Mouse (Mus musculus): ENCODE results near the gene Gm14085. TPM values are rescaled to one million over a fixed set of nuclear protein-coding genes. Genes with fewer than 3 reads are reported as not detected.
"Not testable (repeated sequence)": the region's sequence is repeated elsewhere in the genome, so short reads cannot be mapped to it uniquely, and the experiment has no call there.

Gene Gm14085
- polyA plus RNA-seq, 2 experiments: not detected

GRCm38 (mm10) chr2:122486674-122487073 lies 1.9 kb downstream of the Gm14085 start:
- H3K9me3 ChIP-seq (ENCODE audit: control insufficient read depth, low read length): no peaks in the 10 kb centered on the region
- no peak for TF ChIP-seq POLR2A (IDR thresholded peaks at IDR 0.05; ENCODE audit: borderline replicate concordance, extremely low read depth, insufficient read depth, insufficient read length)
- 80% methylated on average over 2 of the region's 2 CpGs for WGBS
- no peak overlapping the region for H3K9ac ChIP-seq (ENCODE audit: low read depth, low read length, severe bottlenecking)
- ATAC-seq (ENCODE audit: low FRiP score, low read depth) (no peak), DNase-seq (ENCODE audit: low spot score) (no peak)
- H3K27me3 ChIP-seq (ENCODE audit: control insufficient read depth, insufficient read depth, low read length): no peaks in the 10 kb centered on the region
- no peak overlapping the region for H3K27ac ChIP-seq (replicated peaks; ENCODE audit: low read depth, low read length)
- no peak overlapping the region for H3K4me2 ChIP-seq (replicated peaks; ENCODE audit: low read depth, low read length, severe bottlenecking)
- H3K36me3 ChIP-seq (ENCODE audit: control insufficient read depth, insufficient read depth, low read length): no peaks in the 10 kb centered on the region
- no peaks in the 10 kb centered on the region for H3K4me1 ChIP-seq (ENCODE audit: control insufficient read depth, insufficient read depth, low read length)
- H3K4me3 ChIP-seq (replicated peaks; ENCODE audit: low read length): no peak overlapping the region

GRCm38 (mm10) chr2:122529696-122530095 lies 45.0 kb downstream of the Gm14085 start:
- not testable (repeated sequence) for H3K4me2 ChIP-seq (replicated peaks; ENCODE audit: low read depth, low read length, severe bottlenecking); ATAC-seq (ENCODE audit: low FRiP score, low read depth); H3K27ac ChIP-seq (replicated peaks; ENCODE audit: low read depth, low read length); H3K9ac ChIP-seq (ENCODE audit: low read depth, low read length, severe bottlenecking); H3K4me1 ChIP-seq (ENCODE audit: control insufficient read depth, insufficient read depth, low read length); H3K27me3 ChIP-seq (ENCODE audit: control insufficient read depth, insufficient read depth, low read length); H3K36me3 ChIP-seq (ENCODE audit: control insufficient read depth, insufficient read depth, low read length); H3K9me3 ChIP-seq (ENCODE audit: control insufficient read depth, low read length); DNase-seq (ENCODE audit: low spot score); H3K4me3 ChIP-seq (replicated peaks; ENCODE audit: low read length)
- WGBS: 94% methylated on average over 1 of the region's 1 CpGs

- Histone ChIP-seq H3K9me3 (ENCODE audit: control insufficient read depth, low read length) (no peaks in the 10 kb centered on the region), H3K4me2 (replicated peaks; ENCODE audit: low read depth, low read length, severe bottlenecking) (no peak overlapping the region), H3K4me3 (replicated peaks; ENCODE audit: low read length) (no peak overlapping the region), H3K4me1 (ENCODE audit: control insufficient read depth, insufficient read depth, low read length) (no peaks in the 10 kb centered on the region), H3K36me3 (ENCODE audit: control insufficient read depth, insufficient read depth, low read length) (no peaks in the 10 kb centered on the region), H3K9ac (ENCODE audit: low read depth, low read length, severe bottlenecking) (no peak overlapping the region), H3K27me3 (ENCODE audit: control insufficient read depth, insufficient read depth, low read length) (no peaks in the 10 kb centered on the region), H3K27ac (replicated peaks; ENCODE audit: low read depth, low read length) (no peak overlapping the region)
- no peak for TF ChIP-seq POLR2A (IDR thresholded peaks at IDR 0.05; ENCODE audit: borderline replicate concordance, extremely low read depth, insufficient read depth, insufficient read length)
- no peak for DNase-seq (ENCODE audit: low spot score)
- no peak for ATAC-seq (ENCODE audit: low FRiP score, low read depth)
- WGBS: 86% methylated on average over 7 of the region's 7 CpGs
These were observed 46.5 kb downstream of the Gm14085 start for GRCm38 (mm10) chr2:122531290-122531689.

GRCm38 (mm10) chr2:122531726-122532125 lies 47.0 kb downstream of the Gm14085 start:
- Histone ChIP-seq H3K9ac (ENCODE audit: low read depth, low read length, severe bottlenecking) (no peak overlapping the region), H3K27me3 (ENCODE audit: control insufficient read depth, insufficient read depth, low read length) (no peaks in the 10 kb centered on the region), H3K4me3 (replicated peaks; ENCODE audit: low read length) (no peak overlapping the region), H3K36me3 (ENCODE audit: control insufficient read depth, insufficient read depth, low read length) (no peaks in the 10 kb centered on the region), H3K4me1 (ENCODE audit: control insufficient read depth, insufficient read depth, low read length) (no peaks in the 10 kb centered on the region), H3K27ac (replicated peaks; ENCODE audit: low read depth, low read length) (no peak overlapping the region), H3K4me2 (replicated peaks; ENCODE audit: low read depth, low read length, severe bottlenecking) (no peak overlapping the region), H3K9me3 (ENCODE audit: control insufficient read depth, low read length) (no peaks in the 10 kb centered on the region)
- 70% methylated on average over 2 of the region's 2 CpGs for WGBS
- DNase-seq (ENCODE audit: low spot score): no peak
- no peak for TF ChIP-seq POLR2A (IDR thresholded peaks at IDR 0.05; ENCODE audit: borderline replicate concordance, extremely low read depth, insufficient read depth, insufficient read length)
- ATAC-seq (ENCODE audit: low FRiP score, low read depth): no peak

GRCm38 (mm10) chr2:122532136-122532801 lies 47.5 kb downstream of the Gm14085 start:
- Histone ChIP-seq H3K4me1 (ENCODE audit: control insufficient read depth, insufficient read depth, low read length) (no peaks in the 10 kb centered on the region), H3K27ac (replicated peaks; ENCODE audit: low read depth, low read length) (no peak overlapping the region), H3K9me3 (ENCODE audit: control insufficient read depth, low read length) (no peaks in the 10 kb centered on the region), H3K9ac (ENCODE audit: low read depth, low read length, severe bottlenecking) (no peak overlapping the region), H3K4me3 (replicated peaks; ENCODE audit: low read length) (no peak overlapping the region), H3K4me2 (replicated peaks; ENCODE audit: low read depth, low read length, severe bottlenecking) (no peak overlapping the region), H3K36me3 (ENCODE audit: control insufficient read depth, insufficient read depth, low read length) (no peaks in the 10 kb centered on the region), H3K27me3 (ENCODE audit: control insufficient read depth, insufficient read depth, low read length) (no peaks in the 10 kb centered on the region)
- 72% methylated on average over 2 of the region's 2 CpGs for WGBS
- no peak for DNase-seq (ENCODE audit: low spot score)
- no peak for ATAC-seq (ENCODE audit: low FRiP score, low read depth)
- no peak for TF ChIP-seq POLR2A (IDR thresholded peaks at IDR 0.05; ENCODE audit: borderline replicate concordance, extremely low read depth, insufficient read depth, insufficient read length)

- Histone ChIP-seq H3K9ac (ENCODE audit: low read depth, low read length, severe bottlenecking) (no peak overlapping the region), H3K36me3 (ENCODE audit: control insufficient read depth, insufficient read depth, low read length) (no peaks in the 10 kb centered on the region), H3K27ac (replicated peaks; ENCODE audit: low read depth, low read length) (no peak overlapping the region), H3K9me3 (ENCODE audit: control insufficient read depth, low read length) (no peaks in the 10 kb centered on the region), H3K27me3 (ENCODE audit: control insufficient read depth, insufficient read depth, low read length) (no peaks in the 10 kb centered on the region), H3K4me1 (ENCODE audit: control insufficient read depth, insufficient read depth, low read length) (no peaks in the 10 kb centered on the region), H3K4me2 (replicated peaks; ENCODE audit: low read depth, low read length, severe bottlenecking) (no peak overlapping the region), H3K4me3 (replicated peaks; ENCODE audit: low read length) (no peak overlapping the region)
- 93% methylated on average over 2 of the region's 2 CpGs for WGBS
- no peak for ATAC-seq (ENCODE audit: low FRiP score, low read depth)
- DNase-seq (ENCODE audit: low spot score): no peak
- TF ChIP-seq POLR2A (IDR thresholded peaks at IDR 0.05; ENCODE audit: borderline replicate concordance, extremely low read depth, insufficient read depth, insufficient read length): no peak
These were observed 48.1 kb downstream of the Gm14085 start for GRCm38 (mm10) chr2:122532802-122533186.
